Mouse (Mus musculus) spleen, postnatal 14 days (tissue): ENCODE measurements at regions not wholly inside any gene's neighbourhood (a gene's known extent, or its start where the extent isn't known, plus 50 kb on each side); places are given as distances from the start of the nearest gene placed in this dataset.

Experiments
- DNase-seq, 2 experiments: peaks; one replicate each; pipeline ENCODE4 v3.0.0; 2021 to 2022; ENCODE audit warnings: low spot score in 2 of 2

DNA sequence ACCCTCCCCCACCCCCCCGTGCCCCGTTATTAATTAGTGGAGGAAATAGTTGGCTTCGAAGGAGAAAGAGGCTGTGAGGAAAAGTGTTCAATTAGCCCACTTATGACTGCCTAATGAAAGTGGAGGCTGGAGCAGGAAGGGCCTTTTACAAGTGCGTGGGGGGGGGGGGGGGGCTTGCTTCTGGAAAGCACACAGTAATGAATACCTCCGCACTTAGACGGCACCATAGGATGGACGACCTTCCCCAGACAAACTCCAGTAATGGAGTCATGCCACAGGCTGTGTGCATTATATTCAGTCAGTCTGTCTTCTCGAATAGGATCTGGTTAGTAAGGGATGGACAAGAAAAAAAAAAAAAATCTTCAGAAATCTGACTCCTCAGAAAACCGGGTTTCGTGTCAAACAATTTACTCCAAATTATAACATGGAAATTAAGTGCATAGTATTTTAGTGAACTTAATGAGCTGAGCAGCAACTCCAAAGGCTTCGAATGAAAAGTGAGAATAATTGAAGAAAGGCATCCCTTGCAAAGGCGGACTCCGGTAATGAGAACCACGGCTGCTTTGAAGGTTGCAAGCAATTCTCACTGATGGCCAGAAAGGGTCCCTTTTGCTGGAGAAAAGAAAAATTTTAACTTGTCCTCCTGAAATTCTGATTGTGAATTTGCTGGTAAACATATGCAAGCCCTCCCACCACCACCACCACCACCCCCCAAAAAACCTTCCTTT, 258.6 kb downstream of the Epha4 start:
- DNase-seq = no peak

DNA sequence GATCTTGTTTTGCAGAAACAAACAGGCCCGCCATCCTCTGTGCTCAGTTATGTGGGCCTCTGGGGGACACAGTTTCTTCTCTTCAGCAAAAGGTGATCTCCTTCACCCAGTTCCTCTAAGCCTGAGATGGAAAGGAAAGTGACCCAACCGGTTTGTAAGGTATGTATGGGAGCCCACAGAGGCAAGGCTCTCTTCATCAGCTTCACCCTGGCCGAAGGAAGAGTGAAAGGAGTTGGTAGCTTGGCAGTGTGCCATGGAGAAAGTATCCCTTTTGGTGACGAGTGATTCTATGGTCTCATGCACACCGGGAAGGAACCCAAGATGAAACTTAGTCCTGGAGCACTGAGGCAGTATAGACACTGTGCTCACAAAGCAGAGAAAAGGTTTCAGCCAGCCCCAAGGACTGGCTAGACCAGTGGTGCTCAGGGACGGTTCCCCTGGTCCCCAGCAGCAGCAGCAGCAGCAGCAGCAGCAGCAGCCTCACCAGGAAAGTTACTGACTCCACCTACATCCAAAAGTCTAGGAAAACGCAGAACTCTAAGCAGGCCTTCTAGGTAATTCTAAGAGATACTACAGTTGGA, 256.1 kb downstream of the Epha4 start:
- no peak for DNase-seq

DNA sequence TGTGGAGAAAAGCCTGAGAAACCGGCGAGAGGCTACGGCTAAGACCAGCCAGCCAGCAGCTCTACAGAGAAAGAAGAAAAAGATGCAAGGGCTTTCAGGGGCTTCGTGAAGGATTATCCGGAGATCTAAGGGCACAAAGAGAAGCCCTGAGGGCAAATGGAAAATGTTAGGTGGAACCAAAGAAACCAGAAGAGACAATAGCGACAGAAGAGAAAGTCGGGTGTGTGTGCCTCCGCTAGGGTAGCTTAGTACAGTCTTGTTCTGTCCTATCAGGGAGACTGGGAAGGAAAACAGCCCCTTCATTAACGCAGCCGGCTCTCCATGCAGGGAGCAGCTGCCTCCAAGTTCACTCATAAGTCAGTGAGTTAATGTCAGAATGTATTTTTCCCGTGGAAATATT, 255.1 kb downstream of the Epha4 start:
- DNase-seq = no peak

DNA sequence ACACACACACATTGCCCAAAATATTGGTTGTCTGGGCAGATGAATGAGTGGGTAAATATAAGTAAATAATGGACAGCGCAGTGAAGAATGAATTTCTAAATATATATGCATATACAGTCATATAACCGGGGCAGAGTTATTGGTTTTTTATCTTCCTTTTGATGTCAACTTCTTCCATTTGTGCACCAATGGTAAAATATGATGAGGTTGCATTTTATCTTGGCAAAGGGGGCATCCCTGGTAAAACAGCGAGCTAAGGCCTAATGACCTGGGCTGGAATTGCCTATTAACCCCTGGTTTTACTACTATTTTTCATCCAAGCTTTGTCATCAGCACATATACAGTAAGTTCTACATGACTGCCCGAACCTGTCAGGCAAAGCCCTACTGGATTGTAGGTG, 253.2 kb downstream of the Epha4 start:
- DNase-seq = no peak

DNA sequence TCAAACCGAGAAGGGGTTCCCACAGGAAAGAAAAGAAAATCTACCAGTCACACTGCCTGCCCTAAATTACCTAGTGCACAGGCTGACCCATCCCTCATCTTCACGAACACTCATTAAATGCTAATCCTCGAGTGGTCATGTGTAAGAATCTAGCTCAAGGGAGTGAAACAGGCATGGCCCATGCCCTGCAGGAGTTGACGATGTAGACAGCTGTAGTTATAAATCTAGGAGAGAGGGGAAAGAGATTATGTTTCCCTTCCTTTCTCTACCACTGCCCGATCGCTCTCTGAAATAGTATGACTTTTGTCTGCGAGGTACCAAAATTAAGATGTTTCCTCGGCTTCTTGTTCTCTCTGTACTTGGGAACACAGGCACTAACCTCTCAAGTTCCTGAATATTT, 249.2 kb downstream of the Epha4 start:
- no peak for DNase-seq

DNA sequence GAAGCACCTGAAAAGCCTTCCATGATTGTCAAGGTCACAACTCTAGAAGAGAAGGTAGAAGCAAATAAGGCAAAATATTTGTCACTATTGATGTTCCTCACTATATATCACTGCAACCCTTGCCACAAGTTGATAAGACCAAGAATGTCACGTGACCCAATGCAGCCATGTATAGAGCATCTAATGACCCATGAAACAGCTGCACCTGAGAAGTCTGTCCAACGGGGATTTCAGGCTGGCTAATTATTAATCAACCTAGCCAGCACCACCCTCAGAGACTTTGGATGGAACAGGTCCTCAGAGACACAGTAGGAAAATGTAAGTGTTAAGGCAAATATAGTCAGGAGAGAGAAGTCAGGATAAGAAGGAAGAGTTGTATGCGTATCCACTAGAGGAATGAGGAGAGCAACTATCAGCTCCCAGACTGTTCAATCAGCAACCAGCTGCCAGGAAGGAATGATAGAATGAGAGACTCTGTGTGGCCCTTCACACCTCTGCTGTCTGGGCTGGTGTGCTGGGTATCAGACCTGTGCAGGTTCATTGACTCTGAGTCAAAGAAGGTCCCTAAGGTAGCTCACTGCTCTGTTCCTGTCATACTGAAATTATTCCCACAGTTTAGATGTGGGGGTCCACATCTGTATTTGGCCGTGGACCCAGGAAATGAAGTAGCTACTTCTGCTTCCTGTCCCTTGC, 247.4 kb downstream of the Epha4 start:
- no peak for DNase-seq

DNA sequence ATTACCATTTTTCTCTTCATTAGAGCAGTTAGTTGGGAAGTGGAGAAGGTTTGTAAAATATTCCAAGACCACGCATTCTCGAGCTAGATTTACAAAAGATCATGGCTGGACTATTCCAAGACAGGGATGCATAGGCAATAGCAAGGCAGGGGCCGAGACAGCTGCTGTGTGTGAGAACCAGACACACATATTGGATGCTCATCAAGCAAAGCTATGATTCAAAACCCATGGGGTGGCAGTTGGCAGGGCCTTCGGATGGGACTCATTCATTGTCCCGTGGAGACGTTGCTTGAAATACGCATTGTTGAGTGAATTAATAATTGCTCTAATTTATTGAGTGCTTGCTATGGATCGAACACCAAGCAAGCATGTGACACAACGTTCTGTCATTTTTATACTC, 239.6 kb downstream of the Epha4 start:
- no peak for DNase-seq

DNA sequence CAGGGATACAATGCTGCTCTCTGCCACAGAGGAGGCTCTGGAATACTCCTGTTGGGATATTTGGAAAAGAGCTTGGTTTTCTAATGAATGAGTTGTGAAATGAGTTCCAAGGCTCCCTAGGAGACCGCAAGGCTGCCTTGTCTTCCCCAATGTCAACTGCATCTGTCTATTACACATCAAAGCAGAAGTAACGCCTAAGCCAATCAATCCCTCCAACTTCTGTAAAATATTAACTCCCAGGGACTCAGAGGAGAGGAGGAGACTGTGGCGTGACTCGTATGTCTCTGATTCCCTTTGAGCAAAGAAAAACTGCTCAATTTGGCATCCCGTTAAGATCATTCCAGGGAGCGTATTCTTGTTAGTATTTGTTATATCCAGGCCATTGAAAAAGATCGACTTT, 235.3 kb downstream of the Epha4 start:
- DNase-seq = no peak

DNA sequence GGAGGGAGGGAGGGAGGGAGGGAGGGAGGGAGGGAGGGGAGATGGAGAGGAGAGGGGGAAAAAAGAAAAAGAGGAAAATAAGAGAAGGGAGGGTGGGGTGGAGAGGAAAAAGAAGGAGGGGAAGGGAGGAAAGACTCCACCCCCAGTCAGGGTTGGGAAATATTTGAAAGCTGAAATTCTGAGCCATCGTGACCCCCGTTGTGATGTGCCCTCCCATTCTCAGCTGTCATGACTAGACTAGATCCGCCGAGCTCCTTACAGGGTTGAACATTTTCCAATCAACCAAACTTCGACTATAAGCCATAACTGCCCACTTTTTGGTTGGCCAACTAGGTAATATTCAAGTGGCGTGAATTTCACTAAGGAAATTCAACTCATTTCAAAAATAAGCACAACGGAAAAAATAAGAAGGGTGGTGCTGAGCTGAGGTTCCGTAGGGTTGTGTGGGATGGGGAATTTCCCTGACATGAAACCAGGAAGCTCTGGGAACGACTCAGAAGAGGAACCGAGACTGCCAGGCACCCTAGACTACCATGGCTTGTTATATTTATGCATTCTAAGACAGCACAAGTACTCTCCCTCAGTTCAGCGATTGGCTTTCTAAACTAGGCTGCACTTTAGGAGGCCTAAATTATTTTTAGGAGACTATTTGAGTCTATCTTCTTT, 234.4 kb downstream of the Epha4 start:
- DNase-seq = no peak

DNA sequence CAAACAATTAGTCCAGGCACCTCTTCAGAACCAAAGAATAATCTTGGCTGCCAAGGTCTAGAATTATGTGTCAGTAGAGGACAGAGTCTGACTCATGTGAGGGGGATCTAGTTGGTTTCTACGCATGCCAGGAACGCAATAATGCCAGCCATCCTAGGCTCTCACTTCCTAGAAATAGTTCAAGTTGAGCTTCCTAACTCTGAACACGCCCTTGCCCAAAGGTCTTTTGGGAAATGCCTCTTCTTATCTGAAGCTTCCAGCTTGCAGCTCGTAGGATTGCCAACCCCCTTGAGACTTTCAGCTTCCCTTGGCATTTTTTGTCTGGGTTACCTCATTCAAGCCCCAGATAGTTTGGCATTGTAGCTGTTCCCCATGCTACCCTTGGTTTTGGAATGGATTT, 233.1 kb downstream of the Epha4 start:
- no peak for DNase-seq

DNA sequence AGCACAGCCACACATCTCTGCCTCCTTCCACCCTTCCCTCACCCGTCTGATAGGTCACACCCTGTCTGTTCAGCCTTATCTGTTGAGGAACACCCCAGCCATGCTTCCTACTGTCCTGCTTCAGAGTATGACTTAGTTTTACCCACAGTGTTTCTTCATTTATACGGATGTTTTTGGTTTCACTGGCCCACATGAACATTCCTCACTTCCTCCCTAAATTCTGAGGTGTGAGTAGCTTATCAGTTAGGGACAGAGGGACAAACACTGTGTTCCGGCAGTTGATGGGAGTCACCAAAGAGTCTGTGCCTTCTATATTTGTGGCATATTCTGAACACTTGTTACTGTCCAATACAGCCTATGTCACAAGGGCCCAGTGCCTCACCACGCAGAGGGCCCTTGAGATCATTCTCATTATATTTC, 216.2 kb downstream of the Epha4 start:
- no peak for DNase-seq

DNA sequence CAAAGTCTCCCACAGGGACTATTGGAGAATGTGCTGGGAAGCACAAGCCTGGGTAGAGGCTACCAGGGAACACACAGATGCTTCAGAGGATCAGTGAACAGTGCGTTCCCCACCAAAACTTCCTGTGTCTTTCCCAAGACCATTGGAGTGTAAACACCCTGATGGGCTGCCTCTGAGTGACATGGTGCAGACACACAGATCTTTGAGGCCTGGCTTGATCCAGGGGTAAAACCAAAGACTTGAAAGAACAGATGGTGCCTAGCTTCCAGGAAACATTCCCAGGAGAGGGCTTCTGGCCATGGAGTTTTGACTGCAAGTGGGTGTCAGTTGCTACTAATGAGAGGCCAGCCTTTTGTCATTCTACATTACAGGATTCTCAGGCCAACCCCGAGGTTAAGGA, 214.1 kb downstream of the Epha4 start:
- DNase-seq = no peak

DNA sequence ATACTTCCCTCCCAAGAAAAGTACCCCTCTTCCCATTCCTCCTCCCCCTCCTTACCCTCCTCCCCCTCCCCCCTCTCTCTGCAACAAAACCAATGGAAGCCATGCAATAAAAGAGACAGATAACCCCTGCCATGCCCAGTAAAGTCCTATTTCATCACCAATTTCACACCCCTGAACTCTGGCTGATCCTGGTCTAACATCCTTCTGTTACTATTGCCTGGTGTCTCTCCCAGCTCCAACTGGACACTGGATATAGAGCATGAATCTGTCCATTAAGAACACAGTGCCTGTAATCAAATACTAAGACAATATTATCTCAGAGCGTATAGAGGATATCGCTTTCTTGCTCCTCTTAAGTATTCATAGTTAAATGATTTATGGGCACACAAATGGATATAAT, 210.1 kb downstream of the Epha4 start:
- DNase-seq = no peak

DNA sequence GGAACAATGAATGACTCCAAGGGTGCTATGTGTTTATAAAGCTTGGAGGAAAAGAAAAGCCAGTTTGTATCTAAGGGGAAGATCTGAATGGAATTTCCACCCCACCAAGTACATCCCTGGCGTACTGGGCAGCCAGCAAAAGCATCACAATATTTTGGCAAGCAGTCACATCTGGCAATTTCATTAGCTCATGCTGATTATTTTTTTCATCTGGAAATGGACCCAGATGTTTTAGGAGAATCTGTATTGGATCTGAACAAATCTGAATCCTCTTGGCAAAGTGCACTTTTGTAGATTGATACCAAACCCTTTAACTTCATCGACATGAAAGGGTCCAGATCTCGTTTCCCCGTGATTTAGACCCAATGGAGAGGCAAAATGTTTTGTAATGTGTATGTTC, 207.1 kb downstream of the Epha4 start:
- no peak for DNase-seq

DNA sequence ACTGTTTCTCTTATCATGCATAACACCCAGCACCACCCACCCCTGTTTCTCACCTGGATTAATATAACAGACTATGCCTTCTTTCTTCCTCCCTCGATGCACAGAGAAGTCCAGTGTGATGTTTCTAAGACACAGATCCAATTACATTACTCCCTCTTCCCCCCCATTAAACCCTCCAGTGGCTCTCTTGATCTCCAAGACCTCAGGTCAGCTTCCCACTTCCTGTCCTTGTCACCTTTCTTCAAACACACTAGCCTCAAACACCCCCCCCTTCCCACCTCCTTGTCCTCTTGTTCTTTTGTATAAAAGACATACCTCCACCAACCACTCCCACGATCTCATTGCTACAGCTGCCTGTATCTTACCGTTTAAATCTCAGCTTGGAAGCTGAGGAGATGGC, 201.8 kb downstream of the Epha4 start:
- no peak for DNase-seq

DNA sequence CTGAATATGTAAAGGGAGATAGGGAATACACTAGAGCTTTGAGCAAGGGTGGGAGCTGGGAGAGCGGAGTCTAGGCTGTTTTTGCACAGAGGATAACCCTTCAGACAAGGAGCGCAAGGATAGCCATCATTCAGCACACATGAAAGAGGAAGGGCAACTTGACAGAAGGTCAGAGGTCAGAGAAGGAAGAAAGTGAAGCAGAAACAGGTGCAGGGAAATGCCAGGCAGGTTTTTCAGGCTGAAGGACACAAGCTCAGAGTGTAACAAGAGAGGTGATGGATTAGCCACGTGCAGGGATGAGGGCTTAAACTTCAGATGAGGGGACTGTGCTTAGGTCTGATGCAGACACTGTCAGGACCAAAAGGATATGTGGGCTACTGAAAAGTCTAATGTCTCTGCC, 199.5 kb downstream of the Epha4 start:
- no peak for DNase-seq

DNA sequence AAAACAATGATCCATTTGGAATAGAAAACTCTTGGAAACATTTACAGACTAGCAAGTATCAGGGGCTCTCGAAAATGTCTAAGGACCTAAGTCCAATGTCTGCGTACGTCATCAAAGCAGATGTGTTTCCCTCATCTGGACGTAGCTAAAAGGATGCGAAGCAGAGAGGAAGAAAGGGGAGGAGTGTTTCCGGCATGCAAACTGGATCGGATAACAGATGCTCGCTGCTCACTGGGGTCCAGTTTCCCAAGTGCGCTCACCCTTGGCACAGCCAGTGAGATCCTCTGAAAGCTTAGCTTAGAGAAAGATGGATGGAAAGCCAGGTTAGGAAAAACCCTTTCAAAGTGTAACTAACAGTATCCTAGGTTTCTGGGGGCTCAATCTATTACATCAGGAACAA, 198.7 kb downstream of the Epha4 start:
- DNase-seq = no peak
